Mouse (Mus musculus) small intestine, adult 2 months (tissue): Measurements from ENCODE around the gene Gm11444. TPM values are rescaled to one million over a fixed set of nuclear protein-coding genes. Genes with fewer than 3 reads are reported as not detected.

Experiments used
- H3K27ac ChIP-seq: fragments of 200-500 bp; 2 replicates; pipeline ENCODE4 v1.5.1; 2012; ENCODE audit warnings: low read depth, low read length, control low read depth, inconsistent platforms; ENCODE audit not compliant: insufficient read depth
- H3K27me3 ChIP-seq: fragments of 200-500 bp; 2 replicates; pipeline ENCODE4 v1.6.1; 2012; ENCODE audit warnings: mild to moderate bottlenecking, moderate library complexity, low read length, inconsistent platforms; ENCODE audit not compliant: control insufficient read depth, insufficient read depth
- H3K36me3 ChIP-seq: fragments of 200-500 bp; 2 replicates; pipeline ENCODE4 v1.6.1; 2012; ENCODE audit warnings: mild to moderate bottlenecking, low read length, control low read depth, inconsistent platforms; ENCODE audit not compliant: control insufficient read depth, insufficient read depth
- H3K4me1 ChIP-seq: fragments of 200-500 bp; 2 replicates; pipeline ENCODE4 v1.6.1; 2012; ENCODE audit warnings: low read length, inconsistent platforms, mixed read lengths; ENCODE audit not compliant: control insufficient read depth, insufficient read depth, insufficient read length
- H3K4me3 ChIP-seq: fragments of 200-500 bp; 2 replicates; pipeline ENCODE4 v1.5.1; 2012; ENCODE audit warnings: low read depth, mild to moderate bottlenecking, control low read depth, inconsistent platforms, low read length, moderate library complexity
- CTCF ChIP-seq: fragments of 200-500 bp; IDR thresholded peaks from 2 replicates; pipeline ENCODE4 v1.5.1; 2012; ENCODE audit warnings: low read depth, mild to moderate bottlenecking, control low read depth, inconsistent platforms, low read length, moderate library complexity, mixed read lengths; ENCODE audit not compliant: insufficient replicate concordance, insufficient read length; ENCODE audit errors: extremely low read depth
- POLR2A ChIP-seq: fragments of 200-500 bp; IDR thresholded peaks from 2 replicates; pipeline ENCODE4 v1.6.1; 2012; ENCODE audit warnings: low read depth, mild to moderate bottlenecking, control low read depth, inconsistent platforms, low read length, moderate library complexity
- WGBS: fragments of 180-500 bp; shearing (Covaris S2); methylation state at CpG from one replicate; pipeline ENCODE4 v1.1.7; 2018; 5-methylcytosine and 5-hydroxymethylcytosine counted together
- polyA plus RNA-seq: library from polyadenylated mRNA; depleted of rRNA; stranded (reverse); fragments of >200 nt; gene quantifications from 2 replicates; pipeline ENCODE4 v1.2.3, GENCODE M21; 2012; rRNA removed

Gene Gm11444
- polyA plus RNA-seq, 1 experiment = not detected

GRCm38 (mm10) chr11:85811676-85812075, 38.5 kb downstream of the Gm11444 start:
- H3K4me1 ChIP-seq = peaks cover 4% of the 10 kb centered on the region
- no peak overlapping the region for H3K4me3 ChIP-seq
- TF ChIP-seq POLR2A (no peak), CTCF (no peak)
- WGBS = 91% methylated on average over 5 of the region's 5 CpGs
- H3K27ac ChIP-seq = no peak overlapping the region
- no peaks in the 10 kb centered on the region for H3K36me3 ChIP-seq
- H3K27me3 ChIP-seq = no peaks in the 10 kb centered on the region

GRCm38 (mm10) chr11:85811229-85811628, 38.9 kb downstream of the Gm11444 start:
- no peak for TF ChIP-seq CTCF
- no peak for TF ChIP-seq POLR2A
- no peaks in the 10 kb centered on the region for H3K27me3 ChIP-seq
- 58% methylated on average over 4 of the region's 4 CpGs for WGBS

GRCm38 (mm10) chr11:85807353-85807752, 42.8 kb downstream of the Gm11444 start:
- H3K27ac ChIP-seq = no peak overlapping the region
- H3K4me1 ChIP-seq = no peaks in the 10 kb centered on the region
- H3K27me3 ChIP-seq = no peaks in the 10 kb centered on the region
- H3K4me3 ChIP-seq = no peak overlapping the region
- H3K36me3 ChIP-seq = no peaks in the 10 kb centered on the region
- 68% methylated on average over 11 of the region's 11 CpGs for WGBS
- TF ChIP-seq CTCF (no peak), POLR2A (no peak)

More at GRCm38 (mm10) chr11:85811229-85811628, 38.9 kb downstream of the Gm11444 start:
- peaks cover 4% of the 10 kb centered on the region for H3K4me1 ChIP-seq
- H3K36me3 ChIP-seq = no peaks in the 10 kb centered on the region
- no peak overlapping the region for H3K27ac ChIP-seq
- H3K4me3 ChIP-seq = no peak overlapping the region

GRCm38 (mm10) chr11:85805779-85806178, 44.4 kb downstream of the Gm11444 start:
- Histone ChIP-seq H3K4me1 (no peaks in the 10 kb centered on the region), H3K36me3 (no peaks in the 10 kb centered on the region), H3K4me3 (no peak overlapping the region), H3K27me3 (no peaks in the 10 kb centered on the region), H3K27ac (no peak overlapping the region)
- no peak for TF ChIP-seq CTCF
- no peak for TF ChIP-seq POLR2A
- 95% methylated on average over 1 of the region's 1 CpGs for WGBS

- H3K27me3 ChIP-seq = no peaks in the 10 kb centered on the region
- no peaks in the 10 kb centered on the region for H3K36me3 ChIP-seq
- H3K27ac ChIP-seq = no peak overlapping the region
- H3K4me3 ChIP-seq = no peak overlapping the region
- TF ChIP-seq CTCF (no peak), POLR2A (no peak)
- H3K4me1 ChIP-seq = no peaks in the 10 kb centered on the region
- WGBS = 75% methylated on average over 5 of the region's 5 CpGs
These were observed 46.1 kb downstream of the Gm11444 start for GRCm38 (mm10) chr11:85804048-85804447.

GRCm38 (mm10) chr11:85800380-85800779, 49.8 kb downstream of the Gm11444 start:
- 52% methylated on average over 11 of the region's 11 CpGs for WGBS
- TF ChIP-seq CTCF = no peak
- TF ChIP-seq POLR2A = no peak
- Histone ChIP-seq H3K27ac (no peak overlapping the region), H3K27me3 (no peaks in the 10 kb centered on the region), H3K4me1 (no peaks in the 10 kb centered on the region), H3K4me3 (no peak overlapping the region), H3K36me3 (no peaks in the 10 kb centered on the region)

- WGBS = 16% methylated on average over 19 of the region's 19 CpGs
- Histone ChIP-seq H3K4me1 (no peaks in the 10 kb centered on the region), H3K27ac (no peak overlapping the region), H3K36me3 (no peaks in the 10 kb centered on the region), H3K4me3 (no peak overlapping the region), H3K27me3 (no peaks in the 10 kb centered on the region)
- TF ChIP-seq POLR2A = no peak
These were observed 50.3 kb downstream of the Gm11444 start for GRCm38 (mm10) chr11:85799856-85800255.

GRCm38 (mm10) chr11:85799456-85799855, 50.7 kb downstream of the Gm11444 start:
- Histone ChIP-seq H3K27me3 (no peaks in the 10 kb centered on the region), H3K4me1 (no peaks in the 10 kb centered on the region), H3K4me3 (no peak overlapping the region), H3K36me3 (no peaks in the 10 kb centered on the region), H3K27ac (no peak overlapping the region)
- 26% methylated on average over 4 of the region's 4 CpGs for WGBS
- TF ChIP-seq POLR2A = no peak
- no peak for TF ChIP-seq CTCF

Other genes with a start within 250 kb of the Gm11444 start
- gene Tbx2, start 17.8 kb downstream of the Gm11444 start, polyA plus RNA-seq = 10.2 and 19.7 TPM in 2 replicates
- gene Tbx4, start 36.1 kb upstream of the Gm11444 start, polyA plus RNA-seq = 0.23 and 0.34 TPM in 2 replicates